Mouse (Mus musculus) heart, embryonic 10.5 days (tissue): ENCODE results near the gene Nav2. TPM values are rescaled to one million over a fixed set of nuclear protein-coding genes. Genes with fewer than 3 reads are reported as not detected.
A peak's percentile ranks its signal among the peaks of the same experiment; 100 is the strongest.

ENCODE experiments used
- DNase-seq: peaks from one replicate; pipeline ENCODE4 v3.0.0-alpha.2; 2017; ENCODE audit warnings: low spot score
- H3K27ac ChIP-seq: fragments of 300-500 bp; sonication (generic); 2 replicates; pipeline ENCODE4 v1.5.1; 2016; ENCODE audit warnings: mild to moderate bottlenecking
- H3K27me3 ChIP-seq: fragments of 300-500 bp; sonication (generic); 2 replicates; pipeline ENCODE4 v1.6.1; 2016; ENCODE audit warnings: mild to moderate bottlenecking; ENCODE audit not compliant: poor library complexity, insufficient read depth, severe bottlenecking
- H3K36me3 ChIP-seq: fragments of 300-500 bp; sonication (generic); 2 replicates; pipeline ENCODE4 v1.6.1; 2016; ENCODE audit warnings: mild to moderate bottlenecking, moderate library complexity
- H3K4me1 ChIP-seq: fragments of 300-500 bp; sonication (generic); 2 replicates; pipeline ENCODE4 v1.6.1; 2016; ENCODE audit warnings: mild to moderate bottlenecking
- H3K4me3 ChIP-seq: fragments of 300-500 bp; sonication (generic); 2 replicates; pipeline ENCODE4 v1.5.1; 2016; ENCODE audit warnings: mild to moderate bottlenecking, moderate library complexity
- H3K9me3 ChIP-seq: fragments of 300-500 bp; sonication (generic); 2 replicates; pipeline ENCODE4 v1.6.1; 2016; ENCODE audit warnings: mild to moderate bottlenecking, moderate library complexity
- WGBS: fragments of 180-500 bp; shearing (Covaris S2); methylation state at CpG from one replicate; pipeline ENCODE4 v1.1.7; 2016; 5-methylcytosine and 5-hydroxymethylcytosine counted together
- polyA plus RNA-seq: library from polyadenylated mRNA; unstranded; fragments of >200 nt; fragmentation: Nextera tagmentation; extraction: Ambion mirVana; gene quantifications from 2 replicates; pipeline ENCODE4 v1.2.1, GENCODE M21; 2016

Nav2 gene
- polyA plus RNA-seq, 1 experiment from 2014 or later: 23.3 TPM

DNA sequence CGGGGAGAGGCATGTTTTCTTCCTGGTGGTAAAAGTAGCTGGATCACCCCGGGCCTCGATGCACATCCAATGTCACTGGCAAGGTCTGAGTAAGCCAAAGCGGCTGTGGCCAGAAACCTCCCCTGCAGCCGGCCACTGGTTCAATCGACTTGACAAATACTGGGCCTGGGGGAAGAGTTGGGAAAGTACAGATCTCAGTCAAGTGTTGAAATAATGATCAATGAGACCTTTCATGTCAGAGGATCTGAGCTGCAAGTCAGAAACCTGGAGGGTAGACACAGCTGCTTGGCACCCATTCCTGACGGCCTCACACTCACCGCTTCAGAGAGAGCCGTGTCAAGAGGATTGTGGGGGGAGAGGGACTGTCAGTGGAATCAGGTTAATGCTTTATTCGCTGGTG, 548.9 kb downstream of the Nav2 start:
- Histone ChIP-seq H3K9me3 (no peaks in the 10 kb centered on the region), H3K4me1 (peaks cover 20% of the 10 kb centered on the region), H3K27ac (no peak overlapping the region), H3K36me3 (peaks cover 16% of the 10 kb centered on the region; the same call in 1 of the 2 replicates), H3K27me3 (peaks cover 13% of the 10 kb centered on the region), H3K4me3 (no peak overlapping the region)
- WGBS: 61% methylated on average over 10 of the region's 10 CpGs
- DNase-seq: no peak

- 76% methylated on average over 10 of the region's 10 CpGs for WGBS
Observed at GRCm38 (mm10) chr7:49457890-49458289, 549.4 kb downstream of the Nav2 start.

DNA sequence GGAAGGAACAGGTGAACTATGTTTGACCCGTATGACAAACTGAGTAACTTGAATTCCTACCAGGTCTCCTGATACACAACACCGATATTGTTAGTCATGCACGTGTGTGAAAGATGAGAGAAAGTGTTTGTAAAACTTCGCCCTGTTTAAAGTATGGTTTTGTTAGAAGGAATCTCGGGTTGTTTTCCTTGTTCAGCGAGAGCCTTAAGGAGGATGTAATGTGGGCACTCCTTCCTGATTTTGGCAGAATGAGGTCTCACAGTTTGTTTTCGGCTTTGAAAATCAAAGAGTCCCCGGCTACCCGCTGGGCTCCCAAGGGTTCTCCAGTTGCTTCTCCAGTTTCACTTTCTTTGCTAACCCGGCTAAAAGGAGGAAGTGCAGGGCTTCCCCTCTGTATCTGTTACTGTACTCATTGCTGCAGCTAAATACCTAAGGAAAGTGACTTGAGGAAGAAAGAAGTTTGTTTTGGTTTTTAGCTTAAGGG, 553.9 kb downstream of the Nav2 start:
- 9% methylated on average over 10 of the region's 10 CpGs for WGBS
- H3K27me3 ChIP-seq: peaks cover 10% of the 10 kb centered on the region; the same call in 1 of the 2 replicates
- H3K9me3 ChIP-seq: no peaks in the 10 kb centered on the region
- H3K27ac ChIP-seq: no peak overlapping the region
- peaks cover 21% of the 10 kb centered on the region for H3K36me3 ChIP-seq
- peaks cover 4% of the 10 kb centered on the region; the same call in 1 of the 2 replicates for H3K4me1 ChIP-seq
- DNase-seq: no peak
- H3K4me3 ChIP-seq: peak overlapping the region; percentile 40

More at GRCm38 (mm10) chr7:49457890-49458289, 549.4 kb downstream of the Nav2 start:
- Histone ChIP-seq H3K27ac (no peak overlapping the region), H3K27me3 (peaks cover 12% of the 10 kb centered on the region; the same call in 1 of the 2 replicates), H3K9me3 (no peaks in the 10 kb centered on the region), H3K4me3 (no peak overlapping the region), H3K4me1 (peaks cover 15% of the 10 kb centered on the region), H3K36me3 (peaks cover 16% of the 10 kb centered on the region; the same call in 1 of the 2 replicates)
- no peak for DNase-seq

DNA sequence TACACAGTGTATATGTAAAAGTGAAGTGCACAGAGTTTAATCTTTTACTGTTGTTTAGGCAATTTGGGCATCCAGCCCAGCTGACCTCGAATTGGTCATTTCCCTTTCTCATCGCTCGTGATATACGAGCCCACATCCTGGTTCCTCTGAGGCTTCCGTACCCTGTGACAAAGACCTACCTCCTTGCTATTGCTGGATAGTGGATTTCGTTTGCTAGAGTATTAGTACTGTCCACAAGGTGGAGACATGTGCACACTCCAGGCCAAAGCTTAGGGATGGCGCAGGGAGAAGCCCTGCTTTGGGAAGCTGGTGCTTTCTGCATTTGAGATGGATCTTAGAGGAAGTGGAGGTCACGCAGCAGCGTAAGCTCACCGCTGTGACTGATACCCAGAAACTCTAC, 559.3 kb downstream of the Nav2 start:
- Histone ChIP-seq H3K4me1 (peaks cover 24% of the 10 kb centered on the region; the same call in 1 of the 2 replicates), H3K36me3 (peaks cover 17% of the 10 kb centered on the region), H3K9me3 (no peaks in the 10 kb centered on the region), H3K4me3 (no peak overlapping the region), H3K27me3 (0 out of 2 replicates have a peak, but pooled peaks cover 5% of the 10 kb centered on the region), H3K27ac (no peak overlapping the region)
- 49% methylated on average over 10 of the region's 10 CpGs for WGBS
- DNase-seq: no peak

DNA sequence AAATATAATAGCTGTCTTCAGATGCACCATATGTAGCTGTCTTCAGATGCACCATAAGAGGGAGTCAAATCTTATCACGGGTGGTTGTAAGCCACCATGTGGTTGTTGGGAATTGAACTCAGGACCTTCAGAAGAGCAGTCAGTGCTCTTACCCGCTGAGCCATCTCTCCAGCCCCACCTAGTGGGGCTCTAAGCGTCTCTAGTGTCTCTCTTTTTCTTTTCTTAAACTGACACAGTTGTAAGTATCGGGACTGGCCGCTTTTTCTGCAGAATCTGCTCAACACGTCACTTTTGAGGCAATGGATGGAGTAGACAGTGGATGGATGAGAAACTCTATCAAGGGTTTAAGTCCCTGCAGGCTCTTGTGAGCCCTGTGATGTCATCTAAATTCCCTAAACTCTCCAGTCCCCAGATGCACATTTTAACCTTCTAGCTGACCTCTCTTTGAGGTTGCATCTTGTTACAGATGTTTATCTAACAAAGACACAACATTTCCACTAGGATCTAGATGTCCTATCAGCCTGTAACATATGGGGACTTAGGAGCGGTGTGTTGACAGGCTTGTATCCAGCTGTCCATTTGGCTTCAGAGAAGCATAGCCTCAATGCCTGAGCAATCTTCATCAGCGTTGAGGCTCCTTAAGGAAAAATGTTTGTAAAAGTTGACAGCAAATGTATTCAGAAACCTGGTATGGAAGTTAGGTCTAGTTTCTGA, 560.1 kb downstream of the Nav2 start:
- no peak for DNase-seq
- 0 out of 2 replicates have a peak, but pooled peaks cover 5% of the 10 kb centered on the region for H3K27me3 ChIP-seq
- no peak overlapping the region for H3K27ac ChIP-seq
- peaks cover 17% of the 10 kb centered on the region for H3K36me3 ChIP-seq
- WGBS: 72% methylated on average over 8 of the region's 8 CpGs
- no peak overlapping the region for H3K4me3 ChIP-seq
- H3K9me3 ChIP-seq: no peaks in the 10 kb centered on the region
- peaks cover 24% of the 10 kb centered on the region; the same call in 1 of the 2 replicates for H3K4me1 ChIP-seq

DNA sequence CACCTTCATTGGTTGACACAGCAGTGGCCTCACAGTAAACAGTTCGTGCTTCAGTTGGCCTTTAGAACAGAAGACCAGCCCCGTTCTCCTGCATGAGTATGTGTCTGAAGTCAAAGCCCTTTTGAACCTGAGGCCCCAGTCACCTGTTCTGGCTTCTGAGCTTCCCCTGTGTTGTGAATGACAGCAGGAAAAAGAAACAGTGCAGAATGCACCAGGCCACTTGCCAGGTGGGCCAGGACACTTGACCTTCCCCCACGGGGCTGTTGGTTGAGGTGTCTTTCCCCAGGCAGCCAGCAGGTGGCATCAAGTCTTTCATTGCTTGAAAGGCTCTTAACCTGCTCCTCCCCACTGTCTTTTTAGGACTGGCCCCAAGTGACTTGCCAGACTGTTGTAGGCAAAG, 562.8 kb downstream of the Nav2 start:
- no peak for DNase-seq
- H3K4me3 ChIP-seq: no peak overlapping the region
- no peaks in the 10 kb centered on the region for H3K27me3 ChIP-seq
- peaks cover 31% of the 10 kb centered on the region for H3K4me1 ChIP-seq
- H3K36me3 ChIP-seq: no peaks in the 10 kb centered on the region
- 58% methylated on average over 3 of the region's 3 CpGs for WGBS
- H3K27ac ChIP-seq: peak overlapping the region; percentile 52; the same call in 1 of the 2 replicates
- no peaks in the 10 kb centered on the region for H3K9me3 ChIP-seq

DNA sequence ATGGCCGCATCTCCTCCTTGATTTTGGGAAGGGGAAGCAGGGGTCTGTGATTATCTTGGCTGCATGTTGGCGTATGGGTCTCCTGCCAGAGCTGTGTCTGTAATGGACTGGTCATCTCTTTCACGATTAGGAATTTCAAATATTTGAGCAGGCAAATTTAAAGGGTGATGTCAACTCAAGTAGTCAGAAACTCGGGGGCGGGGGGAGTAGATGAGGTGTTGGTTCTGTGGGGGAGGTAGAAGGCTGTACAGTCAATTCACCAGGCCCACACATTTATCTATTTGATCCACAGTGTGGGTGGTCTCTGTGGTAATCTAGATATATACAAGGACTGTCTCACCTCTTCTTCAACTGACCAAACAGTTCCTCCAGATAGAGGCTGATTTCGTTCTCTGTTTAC, 566.8 kb downstream of the Nav2 start:
- Histone ChIP-seq H3K4me1 (peaks cover 55% of the 10 kb centered on the region), H3K27ac (no peak overlapping the region), H3K9me3 (no peaks in the 10 kb centered on the region), H3K4me3 (no peak overlapping the region), H3K36me3 (no peaks in the 10 kb centered on the region), H3K27me3 (no peaks in the 10 kb centered on the region)
- no peak for DNase-seq
- 53% methylated on average over 6 of the region's 6 CpGs for WGBS

DNA sequence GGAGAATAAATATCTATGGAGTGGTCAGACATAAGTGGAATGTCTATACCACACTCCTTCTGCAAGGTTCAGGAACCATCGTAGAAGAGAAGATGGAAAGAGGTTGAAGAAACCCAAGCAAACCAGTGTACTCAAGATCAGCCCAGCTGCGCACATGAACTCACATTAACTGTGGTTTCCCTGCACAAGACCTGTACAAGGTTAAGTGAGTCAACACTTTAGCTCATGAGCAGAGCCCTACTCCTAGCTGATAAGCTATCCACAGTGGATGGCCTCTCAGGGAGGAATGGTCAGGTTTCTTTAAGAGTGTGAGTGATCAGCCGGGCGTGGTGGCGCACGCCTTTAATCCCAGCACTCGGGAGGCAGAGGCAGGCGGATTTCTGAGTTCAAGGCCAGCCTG, 567.6 kb downstream of the Nav2 start:
- H3K4me1 ChIP-seq: peaks cover 47% of the 10 kb centered on the region
- no peaks in the 10 kb centered on the region for H3K27me3 ChIP-seq
- H3K36me3 ChIP-seq: no peaks in the 10 kb centered on the region
- no peak overlapping the region for H3K4me3 ChIP-seq
- H3K27ac ChIP-seq: no peak overlapping the region
- WGBS: 86% methylated on average over 8 of the region's 8 CpGs
- DNase-seq: no peak
- no peaks in the 10 kb centered on the region for H3K9me3 ChIP-seq

DNA sequence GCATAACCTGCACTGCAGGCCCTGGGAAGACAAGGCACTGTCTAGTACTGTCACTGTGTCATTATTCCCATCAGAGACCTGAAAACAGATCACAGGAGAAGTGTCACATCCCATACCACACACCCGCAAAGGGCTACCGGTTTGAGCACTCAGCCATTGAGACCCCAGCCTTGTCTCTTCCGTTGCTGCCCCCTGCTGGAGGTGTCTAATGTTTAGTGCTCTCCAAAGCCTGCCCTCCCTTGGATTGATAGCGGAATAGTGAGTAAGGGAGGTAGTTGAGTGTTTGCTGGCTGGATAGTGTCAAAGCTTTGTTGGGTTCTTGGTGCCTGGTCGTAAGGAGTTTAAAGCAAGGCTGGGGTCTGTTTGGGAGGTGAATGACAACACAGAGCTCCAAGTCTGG, 568.1 kb downstream of the Nav2 start:
- Histone ChIP-seq H3K4me1 (peaks cover 41% of the 10 kb centered on the region), H3K9me3 (no peaks in the 10 kb centered on the region), H3K36me3 (no peaks in the 10 kb centered on the region), H3K27me3 (no peaks in the 10 kb centered on the region), H3K4me3 (no peak overlapping the region), H3K27ac (no peak overlapping the region)
- 60% methylated on average over 5 of the region's 5 CpGs for WGBS
- DNase-seq: no peak

GRCm38 (mm10) chr7:49477076-49477975, 568.8 kb downstream of the Nav2 start:
- 74% methylated on average over 9 of the region's 9 CpGs for WGBS
- H3K4me1 ChIP-seq: peaks cover 42% of the 10 kb centered on the region
- no peaks in the 10 kb centered on the region for H3K36me3 ChIP-seq
- H3K27me3 ChIP-seq: no peaks in the 10 kb centered on the region
- peak overlapping the region; percentile 64 for H3K27ac ChIP-seq
- H3K4me3 ChIP-seq: no peak overlapping the region
- no peak for DNase-seq
- no peaks in the 10 kb centered on the region for H3K9me3 ChIP-seq

GRCm38 (mm10) chr7:49477976-49478349, 569.4 kb downstream of the Nav2 start:
- Histone ChIP-seq H3K27me3 (no peaks in the 10 kb centered on the region), H3K4me1 (peaks cover 42% of the 10 kb centered on the region), H3K9me3 (no peaks in the 10 kb centered on the region), H3K4me3 (no peak overlapping the region), H3K36me3 (no peaks in the 10 kb centered on the region), H3K27ac (peak overlapping the region; percentile 64)
- WGBS: 38% methylated on average over 7 of the region's 7 CpGs
- no peak for DNase-seq

- 54% methylated on average over 4 of the region's 4 CpGs for WGBS
- H3K9me3 ChIP-seq: no peaks in the 10 kb centered on the region
- DNase-seq: no peak
- 0 out of 2 replicates have a peak, but pooled peaks cover under 1% of the 10 kb centered on the region for H3K27me3 ChIP-seq
- peak overlapping the region; percentile 53; the same call in 1 of the 2 replicates for H3K27ac ChIP-seq
- no peaks in the 10 kb centered on the region for H3K36me3 ChIP-seq
- H3K4me3 ChIP-seq: no peak overlapping the region
- peaks cover 44% of the 10 kb centered on the region for H3K4me1 ChIP-seq
Observed at GRCm38 (mm10) chr7:49478886-49479285, 570.4 kb downstream of the Nav2 start.

DNA sequence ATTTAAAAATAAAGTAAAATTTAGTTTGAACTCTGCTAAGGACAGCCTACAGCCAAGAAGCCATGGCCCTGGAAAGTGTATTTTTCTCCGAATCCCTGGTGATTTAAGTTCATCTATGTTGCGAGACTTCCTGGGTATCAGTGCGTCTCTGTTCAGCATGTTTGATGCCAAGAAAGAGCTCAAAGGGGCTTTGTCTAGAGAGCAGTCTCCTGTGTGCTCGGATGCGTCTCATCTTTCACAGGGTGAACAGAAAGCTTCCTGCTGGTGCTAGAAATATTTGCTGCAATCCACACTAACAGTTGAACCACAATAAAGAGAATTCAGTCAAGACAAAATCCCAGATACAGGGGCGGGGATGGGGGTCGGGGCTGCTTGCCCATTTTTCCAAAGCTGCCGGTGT, 572.4 kb downstream of the Nav2 start:
- 0 out of 2 replicates have a peak, but pooled peaks cover 3% of the 10 kb centered on the region for H3K27me3 ChIP-seq
- no peak for DNase-seq
- peaks cover 56% of the 10 kb centered on the region for H3K4me1 ChIP-seq
- no peak overlapping the region for H3K4me3 ChIP-seq
- no peak overlapping the region for H3K27ac ChIP-seq
- no peaks in the 10 kb centered on the region for H3K9me3 ChIP-seq
- WGBS: 76% methylated on average over 8 of the region's 8 CpGs
- H3K36me3 ChIP-seq: no peaks in the 10 kb centered on the region
